Mouse (Mus musculus) forebrain, embryonic 10.5 days (tissue): Measurements from ENCODE around the gene Polq. TPM values are rescaled to one million over a fixed set of nuclear protein-coding genes. Genes with fewer than 3 reads are reported as not detected.

Source experiments
- polyA plus RNA-seq: library from polyadenylated mRNA; unstranded; fragments of >200 nt; fragmentation: Nextera tagmentation; extraction: Ambion mirVana; gene quantifications from 2 replicates; pipeline ENCODE4 v1.2.1, GENCODE M21; 2016

Gene Polq
- polyA plus RNA-seq, 1 experiment from 2014 or later, result 15.8 TPM

Other genes starting within 250 kb of the Polq start
- 1.8 and 3.1 TPM in 2 replicates for gene Slc15a2, start 226.8 kb upstream of the Polq start, polyA plus RNA-seq
- gene Iqcb1, start 183.4 kb upstream of the Polq start, polyA plus RNA-seq, result 64.6 and 67.8 TPM in 2 replicates
- gene Eaf2, start 136.8 kb upstream of the Polq start, polyA plus RNA-seq, result 1.7 and 1.8 TPM in 2 replicates
- 71.8 and 76.2 TPM in 2 replicates for gene Golgb1, start 136.6 kb upstream of the Polq start, polyA plus RNA-seq
- 1.7 and 2.9 TPM in 2 replicates for gene Hcls1, start 76.8 kb upstream of the Polq start, polyA plus RNA-seq
- 0.09 and 0.12 TPM in 2 replicates for gene Fbxo40, start 21.3 kb upstream of the Polq start, polyA plus RNA-seq